Mouse (Mus musculus) cerebellum, adult 8-10 months (tissue): ENCODE measurements around the gene Ctdsp2.
A peak's percentile ranks its signal among the peaks of the same experiment; 100 is the strongest.

Source experiments
- DNase-seq: peaks from one replicate; pipeline ENCODE4 v3.0.0; 2022

Ctdsp2 gene

DNA sequence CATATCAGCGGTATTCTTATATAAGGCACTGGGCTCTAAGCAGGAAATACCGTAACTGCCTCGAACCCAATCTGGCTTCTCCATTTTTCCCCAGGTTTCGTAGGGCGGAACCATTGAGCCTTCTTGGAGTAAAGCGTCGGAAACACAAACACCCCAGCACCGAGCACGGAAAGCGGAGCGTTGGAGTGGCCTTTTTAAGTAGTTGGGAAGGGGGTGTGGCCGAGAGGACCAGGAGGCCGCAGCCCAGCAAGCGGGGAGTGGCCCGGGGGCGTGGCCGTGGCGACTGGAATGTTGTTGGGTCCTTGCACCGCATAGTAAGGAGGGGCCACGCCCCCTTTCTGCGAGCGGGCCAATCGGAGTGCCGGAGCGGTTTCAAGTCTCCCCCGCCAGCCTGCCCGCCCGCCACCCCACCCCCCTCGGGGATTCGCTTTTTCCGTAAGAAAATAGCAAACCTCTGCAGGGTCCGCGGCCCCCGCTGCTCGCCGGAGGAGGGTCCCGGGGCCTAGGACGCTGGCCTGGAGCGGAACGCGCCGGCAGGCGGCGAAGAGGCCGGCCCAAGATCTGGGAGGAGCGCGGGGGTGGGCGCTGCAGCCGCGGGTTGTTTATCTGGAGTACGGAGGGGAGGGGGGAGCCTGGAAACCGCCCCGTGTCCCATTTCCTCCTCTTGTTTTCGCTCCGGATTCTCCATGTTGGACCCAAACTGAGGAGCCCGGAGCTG is at the start of gene Ctdsp2:
Gene Ctdsp2 (plus strand): TSS at position 441 of the 718 bp plus-strand sequence.
- peak; percentile 100 for DNase-seq

DNA sequence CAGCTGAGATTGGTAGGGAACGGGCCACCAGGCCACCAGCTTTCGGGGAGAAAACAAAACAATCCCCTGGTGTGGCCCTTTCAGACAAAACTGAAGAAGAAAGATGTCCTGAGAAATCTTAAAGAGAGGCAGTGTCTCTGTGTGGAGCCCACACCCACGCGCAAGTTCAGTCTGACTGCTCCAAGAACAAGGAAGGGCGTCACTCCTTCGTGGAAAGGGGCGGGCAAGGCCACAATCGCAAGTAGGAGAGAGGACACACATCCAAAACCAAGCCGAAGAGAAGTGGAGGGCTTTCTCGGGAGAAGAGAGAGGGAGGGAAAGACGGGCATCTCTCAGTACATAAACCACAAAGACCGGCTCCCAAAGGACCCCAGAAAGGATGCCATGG is 49.7 kb upstream of the Ctdsp2 start:
- no peak for DNase-seq

DNA sequence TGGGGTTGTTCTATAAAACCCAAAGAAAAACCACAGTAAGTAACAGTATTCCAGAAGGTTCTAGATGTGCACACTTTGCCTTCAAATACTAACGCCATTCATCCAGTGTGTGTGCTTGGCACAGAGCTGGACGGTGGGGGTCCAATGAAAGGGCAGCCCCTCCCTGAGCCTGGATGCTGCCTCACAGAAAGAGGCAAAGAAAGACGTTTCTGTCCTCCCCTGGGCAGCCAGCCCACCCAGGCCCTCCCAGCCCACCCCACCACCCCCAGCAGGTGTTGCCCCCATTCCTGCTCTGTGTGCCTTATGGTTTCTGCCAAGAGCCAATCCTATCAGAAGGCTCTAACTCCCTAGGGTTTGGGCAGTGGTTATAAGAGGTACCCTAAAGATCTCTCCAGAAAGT is 49.0 kb upstream of the Ctdsp2 start:
- no peak for DNase-seq

DNA sequence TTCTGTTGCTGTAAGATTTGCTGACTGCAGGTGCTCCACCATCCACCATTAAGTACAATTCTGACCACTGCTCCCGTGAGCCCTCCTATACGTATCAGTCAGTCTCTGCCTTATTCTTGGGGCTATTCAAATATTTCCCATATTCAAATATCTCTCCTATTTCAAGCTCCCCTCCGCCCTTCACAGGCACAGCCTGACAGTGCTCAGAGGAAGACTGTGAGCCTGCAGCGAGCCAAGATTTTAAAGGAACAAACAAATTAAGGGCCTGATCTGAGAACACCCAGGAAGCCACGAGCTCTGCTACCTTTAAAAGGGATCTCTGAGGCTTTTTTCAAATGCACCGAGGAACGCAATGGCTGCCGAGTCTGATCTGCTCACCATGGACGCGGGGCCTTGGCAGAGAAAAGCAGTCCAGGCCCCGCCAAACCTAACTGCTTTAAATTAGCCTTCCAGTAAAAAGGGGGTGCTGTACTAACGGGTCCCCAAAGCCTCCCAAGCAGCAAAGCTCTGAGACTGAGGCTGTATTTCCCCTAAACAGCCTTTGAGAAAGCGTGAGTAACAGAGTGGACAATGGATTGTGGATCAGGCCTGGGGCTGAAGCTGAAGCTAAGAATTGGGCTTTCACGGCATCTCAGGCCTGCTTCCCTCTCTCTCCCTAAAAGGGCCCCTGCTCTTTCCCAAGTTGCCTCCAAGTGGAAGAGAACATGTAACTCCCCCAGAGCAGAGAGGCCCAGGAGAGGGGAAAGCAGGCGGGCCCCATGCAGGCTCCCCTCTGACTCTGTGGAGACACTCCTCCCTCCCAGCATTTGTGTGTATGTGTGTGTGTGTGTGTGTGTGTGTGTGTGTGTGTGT is 48.0 kb upstream of the Ctdsp2 start:
- no peak for DNase-seq

DNA sequence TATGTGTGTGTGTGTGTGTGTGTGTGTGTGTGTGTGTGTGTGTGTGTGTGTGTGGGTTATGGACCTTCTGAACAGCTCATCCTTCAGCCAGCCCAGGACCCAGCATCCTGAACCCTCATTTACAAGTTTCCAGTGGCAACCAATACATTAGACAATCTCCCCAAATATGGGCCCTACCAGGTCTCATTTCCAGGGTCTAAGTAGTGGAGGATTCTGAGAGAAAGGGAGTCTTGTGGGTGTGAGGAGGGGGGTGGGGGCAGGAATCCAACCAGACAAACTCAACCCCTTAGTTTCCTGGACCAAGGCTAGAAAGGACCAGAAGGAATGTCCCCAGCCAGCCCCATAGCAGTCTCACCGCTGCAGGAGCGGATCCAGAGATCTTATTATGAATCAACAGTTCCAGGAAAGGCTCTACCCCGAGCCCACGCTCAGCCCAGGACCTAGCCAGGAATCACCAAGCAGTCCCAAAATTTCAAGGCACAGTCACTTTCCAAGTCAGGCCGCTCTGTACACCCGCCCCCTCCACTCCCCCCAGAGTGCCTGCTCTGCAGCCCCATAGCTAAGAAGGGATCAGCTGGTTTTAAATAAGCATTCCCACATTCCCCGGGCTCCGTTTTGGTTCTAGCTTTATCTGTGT is 47.3 kb upstream of the Ctdsp2 start:
- no peak for DNase-seq

DNA sequence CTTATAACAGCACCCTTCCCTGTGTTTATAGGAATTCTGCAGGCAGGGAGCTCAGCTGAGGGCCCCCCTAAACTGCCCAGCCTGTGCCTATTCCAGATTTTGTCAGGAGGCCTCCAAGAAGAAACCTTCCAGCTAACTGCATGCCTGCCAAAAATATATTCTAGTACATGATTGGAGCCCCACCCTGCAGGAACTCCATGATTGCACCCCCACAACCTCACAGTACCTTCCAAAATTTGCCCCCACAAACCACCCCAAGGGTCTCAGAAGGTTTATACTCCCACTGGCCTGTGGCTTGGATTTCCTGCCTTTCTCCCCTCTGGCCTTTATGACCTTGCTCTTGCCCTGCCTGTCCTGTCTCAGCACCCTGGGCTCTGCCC is 46.8 kb upstream of the Ctdsp2 start:
- DNase-seq = no peak

DNA sequence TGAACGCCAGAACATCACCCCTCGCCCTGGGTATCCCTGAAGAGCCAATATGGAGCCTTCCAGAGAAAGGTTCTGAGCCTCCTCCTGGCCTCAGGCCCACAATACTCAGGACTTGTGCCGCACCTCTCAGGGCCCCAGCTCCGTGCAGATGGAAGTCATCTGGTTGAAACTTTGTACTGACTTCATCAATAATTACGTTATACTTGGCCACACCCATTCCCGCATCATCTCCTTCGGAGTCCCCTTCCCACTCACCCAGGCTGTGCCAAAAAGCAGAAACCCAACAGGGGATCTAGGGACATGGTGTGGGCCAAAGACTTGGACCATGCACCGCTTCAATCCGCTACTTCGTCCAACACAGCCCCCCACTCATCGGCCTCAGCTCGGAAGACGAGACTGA is 44.0 kb upstream of the Ctdsp2 start:
- no peak for DNase-seq

DNA sequence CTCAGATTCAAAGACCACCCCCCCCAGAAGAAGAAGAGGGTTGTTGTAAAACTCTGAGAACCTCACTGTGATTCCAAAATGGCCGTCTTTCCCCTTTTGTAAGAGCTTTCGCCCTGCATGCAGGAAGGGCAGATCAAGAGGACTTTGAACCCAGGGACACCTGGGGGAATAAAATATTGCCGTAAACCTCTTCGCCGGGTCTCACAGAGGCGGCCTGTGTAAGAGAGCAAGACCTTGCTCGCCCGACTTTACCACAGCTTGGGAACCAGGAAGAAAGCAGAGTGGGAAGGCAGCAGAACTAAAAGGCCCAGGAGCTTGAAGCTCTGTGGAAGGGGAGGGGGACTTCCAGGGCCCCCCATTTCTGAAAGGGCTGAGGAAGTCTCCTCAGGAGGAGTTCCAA is 43.4 kb upstream of the Ctdsp2 start:
- DNase-seq = no peak

DNA sequence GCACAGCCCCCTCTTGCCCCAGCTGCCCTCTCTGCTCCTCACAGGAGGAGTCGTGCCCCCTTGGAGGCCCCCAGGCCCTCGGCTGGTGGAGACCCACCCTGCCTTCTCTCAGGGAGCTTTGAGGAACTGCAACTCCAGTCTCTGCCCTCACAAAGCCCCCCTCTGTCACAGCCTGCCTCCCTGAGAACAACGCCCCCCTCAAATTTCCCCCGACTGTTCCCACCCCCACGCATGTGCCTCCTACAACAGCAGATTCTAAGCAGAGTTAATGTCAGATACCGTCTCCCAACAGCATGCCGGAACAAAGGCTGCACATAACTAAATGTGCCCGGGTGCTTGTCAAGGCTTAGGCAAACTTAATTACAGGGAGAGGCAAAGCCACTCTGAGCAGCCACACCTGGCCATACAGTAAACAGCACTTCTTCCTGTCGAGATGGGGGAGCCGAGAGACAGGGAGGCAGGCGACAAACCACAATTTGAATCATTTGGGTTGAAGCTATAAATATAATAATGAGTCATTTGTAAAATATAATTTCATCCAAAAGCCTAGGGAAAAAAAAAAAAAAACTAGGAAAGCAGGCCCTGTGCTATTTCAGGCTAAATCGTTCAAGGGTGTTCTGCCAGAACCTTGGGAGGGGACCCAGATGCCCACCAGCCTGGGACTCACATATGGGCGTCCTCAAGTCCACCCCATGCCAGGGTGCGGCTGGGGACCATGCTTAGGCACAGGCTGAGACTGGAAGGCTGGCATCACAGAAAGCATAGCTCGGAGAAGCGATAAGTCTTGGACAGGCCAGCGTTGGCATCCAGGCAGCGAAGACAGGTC is 42.7 kb upstream of the Ctdsp2 start:
- DNase-seq = no peak

DNA sequence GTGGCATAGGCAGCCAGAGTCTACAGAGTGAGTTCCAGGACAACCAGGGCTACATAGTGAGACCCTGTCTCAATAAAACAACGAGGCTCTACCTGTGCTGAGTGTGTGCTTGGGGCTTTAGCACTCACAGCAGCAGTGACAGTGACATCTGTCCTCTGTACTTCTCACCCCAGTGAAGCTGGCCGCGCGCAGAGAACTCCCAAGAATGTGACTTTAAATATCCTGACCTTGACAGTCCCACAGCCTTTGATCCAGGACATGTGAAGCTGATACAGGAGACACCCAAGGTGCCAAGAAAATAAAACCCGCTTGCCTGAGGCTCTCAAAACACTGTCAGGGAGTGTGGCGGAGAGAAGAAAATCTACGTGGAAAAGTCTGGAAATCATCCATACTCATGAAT is 37.6 kb upstream of the Ctdsp2 start:
- DNase-seq = no peak

DNA sequence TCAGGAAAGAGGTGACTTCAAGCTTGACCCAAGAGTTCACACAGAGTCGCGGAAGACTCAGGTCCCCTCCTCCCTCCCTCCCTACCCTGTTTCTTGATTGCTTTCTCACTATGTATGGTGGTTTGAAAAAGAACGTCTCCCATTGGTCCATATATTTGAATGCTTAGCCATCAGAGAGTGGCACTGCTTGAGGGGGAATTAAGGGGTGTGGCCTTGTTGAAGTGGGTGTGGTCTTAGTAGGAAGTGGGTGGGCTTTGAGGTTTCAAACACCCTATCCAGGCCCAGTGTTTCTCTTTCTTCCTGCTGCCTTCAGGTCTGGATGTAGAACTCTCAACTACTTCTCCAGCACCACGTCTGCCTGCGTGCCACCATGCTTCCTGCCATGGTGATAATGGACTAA is 33.0 kb upstream of the Ctdsp2 start:
- DNase-seq = no peak

DNA sequence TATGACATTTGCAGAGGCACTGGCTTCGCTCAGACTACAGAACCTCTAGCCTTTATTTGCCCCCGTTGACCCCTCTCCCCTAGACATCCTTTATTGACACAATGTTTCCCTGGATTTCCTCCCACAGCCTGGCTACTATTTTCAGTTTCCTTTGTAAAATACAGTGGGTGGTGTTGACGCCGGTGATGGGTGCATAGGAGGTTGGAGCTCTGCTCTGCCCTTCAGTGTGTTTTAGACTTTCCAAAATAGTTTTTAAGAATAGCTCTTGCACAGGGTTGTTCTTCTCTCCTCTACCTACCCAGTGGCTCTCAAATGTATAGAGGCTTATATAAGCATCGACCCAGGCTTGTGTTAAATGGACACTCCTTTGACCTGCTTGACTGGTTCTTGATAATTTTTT is 28.7 kb upstream of the Ctdsp2 start:
- DNase-seq = no peak

DNA sequence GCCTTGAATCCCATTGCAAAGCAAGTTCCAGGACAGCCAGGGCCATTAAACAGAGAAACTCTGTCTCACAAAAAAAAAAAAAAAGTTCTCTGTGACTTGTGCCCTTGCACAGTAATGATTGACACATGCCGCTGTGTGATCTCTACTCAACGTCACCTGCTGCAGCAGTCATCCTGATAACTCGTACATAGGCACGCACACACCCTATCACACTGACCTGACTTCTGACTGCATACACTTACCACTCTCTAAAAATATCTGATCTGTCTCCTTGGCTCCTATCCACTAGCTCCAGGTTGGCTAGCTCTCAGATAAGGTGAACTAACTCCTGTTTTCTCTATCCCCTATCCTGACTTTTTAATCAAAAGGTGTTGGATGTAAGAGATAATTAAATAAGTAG is 27.9 kb upstream of the Ctdsp2 start:
- DNase-seq = no peak

DNA sequence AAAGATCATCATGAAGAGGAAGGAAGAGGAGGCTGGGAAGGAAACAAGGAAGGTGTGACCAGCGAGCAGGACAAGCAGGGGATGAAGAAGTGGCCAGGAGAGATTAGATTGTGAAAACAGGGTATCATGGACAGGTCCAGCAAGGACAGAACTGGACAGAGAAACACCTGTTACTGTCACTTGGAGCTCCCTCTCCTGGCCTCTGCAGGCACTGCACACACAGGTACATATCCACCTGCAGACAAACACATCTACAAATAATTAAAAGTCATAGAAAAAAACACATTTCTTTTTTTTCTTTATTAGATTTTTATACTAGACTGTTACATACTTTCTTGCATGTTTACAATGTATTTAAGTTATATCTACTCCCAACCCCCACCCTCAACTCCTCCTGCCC is 26.1 kb upstream of the Ctdsp2 start:
- no peak for DNase-seq

DNA sequence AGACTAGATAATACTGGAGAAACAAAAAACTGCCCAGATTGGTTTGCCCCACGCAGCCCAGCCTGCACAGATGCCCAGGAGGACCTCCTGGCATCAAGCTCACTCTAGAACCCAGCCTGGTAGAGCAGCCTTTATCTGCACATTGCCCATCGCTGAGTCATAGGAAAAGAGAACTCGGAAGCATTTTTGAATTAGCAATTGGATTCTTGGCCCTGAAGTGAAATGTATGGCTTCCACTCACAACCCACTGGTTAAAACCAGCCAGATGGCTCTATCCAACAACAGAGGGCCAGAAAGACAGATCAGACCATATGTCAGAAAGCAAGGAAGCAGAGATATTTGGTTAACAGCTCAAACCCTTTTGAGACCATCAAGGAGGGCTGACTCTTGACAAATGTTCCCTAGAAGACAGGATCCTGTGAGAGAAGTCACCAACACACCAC is 25.5 kb upstream of the Ctdsp2 start:
- peak; percentile 81 for DNase-seq

DNA sequence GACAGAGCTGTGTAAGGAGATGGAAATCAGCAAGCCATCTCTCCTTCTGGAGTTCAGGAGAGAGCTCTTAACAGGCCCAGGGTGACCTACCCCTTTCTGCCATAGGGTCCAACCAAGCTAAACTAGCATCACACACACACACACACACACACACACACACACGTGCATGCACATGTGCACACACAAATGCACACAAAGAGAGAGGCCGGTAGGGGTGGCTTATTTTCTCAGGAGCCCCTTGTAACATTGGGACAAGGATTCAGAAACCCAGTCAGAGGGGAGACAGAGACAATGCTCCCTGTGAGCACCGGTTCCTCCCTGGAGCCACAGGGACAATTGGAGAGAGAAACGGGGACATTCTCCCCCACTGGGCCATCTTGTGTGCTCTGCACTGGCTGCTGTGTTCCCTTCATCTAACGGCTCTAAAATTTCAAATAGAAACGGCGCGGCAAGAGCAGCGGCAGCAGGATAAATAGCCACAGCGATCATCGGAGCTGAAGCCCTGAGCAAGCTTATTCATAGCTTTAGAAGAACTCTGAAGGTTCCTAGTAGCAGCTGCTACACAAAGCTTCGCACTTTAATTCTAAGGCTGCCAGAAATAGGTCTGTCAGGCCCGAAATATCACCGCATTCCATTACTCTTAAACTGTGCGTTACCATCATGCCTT is 21.7 kb upstream of the Ctdsp2 start:
- peak; percentile 46 for DNase-seq

DNA sequence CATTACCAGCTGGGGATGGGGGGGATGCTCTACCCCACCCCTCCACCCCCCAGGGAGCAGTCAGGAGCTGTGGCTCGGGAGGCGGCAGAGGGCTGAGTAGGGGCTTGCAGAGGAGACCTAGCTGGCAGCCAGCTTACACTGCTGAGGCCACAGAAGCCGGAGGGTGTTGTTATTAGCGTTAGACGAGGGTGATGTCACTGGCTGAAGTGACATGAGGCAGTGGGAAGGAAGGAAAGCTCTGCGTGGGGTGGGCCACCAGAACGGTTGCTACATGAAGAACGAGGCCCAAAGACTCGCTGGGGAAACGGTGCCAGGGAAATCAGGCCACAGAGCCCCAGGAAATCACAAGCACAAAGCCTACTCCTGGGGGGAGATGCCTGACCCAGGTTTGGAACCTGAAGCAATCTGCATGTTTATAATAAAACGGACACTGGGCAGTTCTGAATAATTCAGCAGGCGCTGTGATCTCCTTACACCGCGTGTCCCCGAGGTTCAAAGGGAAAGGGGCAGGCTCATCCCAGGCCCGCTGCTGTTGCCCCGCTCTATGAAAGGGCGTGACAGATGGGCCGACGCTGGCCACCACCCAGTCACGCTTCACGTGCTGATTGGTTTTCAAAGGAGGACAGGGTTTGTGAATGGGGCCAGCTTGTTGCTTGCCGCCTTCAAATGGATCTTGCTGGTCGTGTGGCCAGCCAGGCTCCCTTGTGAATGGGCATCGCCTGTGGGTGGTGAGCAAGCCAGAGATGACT is 21.0 kb upstream of the Ctdsp2 start:
- DNase-seq = peak; percentile 86

DNA sequence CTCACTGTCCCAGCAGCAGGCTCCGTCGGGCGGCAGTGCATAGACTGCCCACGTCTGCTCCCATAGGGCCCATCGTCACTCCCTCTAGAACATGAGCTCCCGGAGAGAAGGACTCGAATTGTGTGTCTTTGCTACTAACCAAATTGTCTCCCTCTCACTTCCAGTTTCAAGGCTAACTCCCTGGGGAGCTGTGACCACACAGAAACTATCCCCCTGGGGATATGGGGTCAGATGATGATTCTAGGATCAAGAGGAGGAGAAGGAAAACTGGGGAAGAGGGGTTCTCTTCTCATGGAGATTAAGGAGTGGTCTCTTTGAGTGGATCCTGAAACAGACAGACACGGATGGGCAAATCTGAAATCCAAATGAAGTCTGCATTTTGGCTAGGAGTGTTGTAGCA is 18.0 kb upstream of the Ctdsp2 start:
- no peak for DNase-seq

DNA sequence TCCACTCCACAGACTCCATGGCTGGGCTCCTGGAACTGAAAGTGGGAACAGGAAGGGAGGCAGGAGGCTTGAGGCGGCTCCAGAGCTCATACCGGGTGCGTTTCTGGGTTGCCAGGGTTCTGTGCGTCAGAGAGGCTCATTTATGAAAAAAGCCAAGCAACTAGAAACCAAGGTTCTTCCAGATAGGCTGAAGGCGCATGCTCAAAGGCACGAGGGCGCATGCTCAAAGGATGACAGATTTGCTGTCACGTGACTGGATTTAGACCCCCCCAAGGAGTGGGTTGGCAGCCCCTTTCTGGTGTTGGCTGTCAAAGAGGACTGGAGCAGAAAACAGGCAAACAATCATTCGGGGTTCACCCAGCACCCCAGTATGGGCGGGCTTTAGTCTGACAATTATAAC is 16.8 kb upstream of the Ctdsp2 start:
- peak; percentile 87 for DNase-seq

DNA sequence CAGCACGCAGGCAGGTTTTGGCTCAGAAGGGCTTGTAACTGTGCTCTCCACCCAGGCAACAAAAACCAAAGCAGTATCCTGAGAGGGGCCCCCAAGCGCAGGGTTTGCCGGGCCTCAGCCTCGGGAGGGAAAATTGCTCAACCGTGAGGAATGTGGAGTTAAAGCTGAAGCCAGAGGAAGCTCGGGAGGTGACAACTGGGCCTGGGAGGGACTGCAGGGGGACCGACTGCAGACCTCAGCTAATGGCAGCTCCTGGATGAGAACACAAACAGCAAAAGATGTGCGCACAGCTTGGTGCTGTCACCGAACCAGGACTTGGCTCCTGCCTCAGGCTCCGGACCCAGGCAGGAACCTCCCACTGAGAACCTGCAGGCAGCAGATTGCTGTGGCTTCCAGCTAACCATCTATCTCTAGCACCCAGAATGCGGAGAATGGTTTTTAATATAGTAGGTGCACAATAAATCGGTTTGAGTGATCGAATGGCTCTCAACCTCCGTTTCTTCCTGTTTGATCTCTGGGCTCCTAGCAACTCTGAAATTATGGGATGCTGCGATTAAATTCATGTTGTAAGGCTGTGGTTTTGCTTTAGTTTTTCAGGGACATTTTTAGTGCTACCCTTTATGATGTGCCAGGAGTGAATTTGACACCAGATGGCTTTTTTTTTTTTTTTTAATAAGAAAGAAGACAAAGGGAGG is 16.1 kb upstream of the Ctdsp2 start:
- peak; percentile 80 for DNase-seq

DNA sequence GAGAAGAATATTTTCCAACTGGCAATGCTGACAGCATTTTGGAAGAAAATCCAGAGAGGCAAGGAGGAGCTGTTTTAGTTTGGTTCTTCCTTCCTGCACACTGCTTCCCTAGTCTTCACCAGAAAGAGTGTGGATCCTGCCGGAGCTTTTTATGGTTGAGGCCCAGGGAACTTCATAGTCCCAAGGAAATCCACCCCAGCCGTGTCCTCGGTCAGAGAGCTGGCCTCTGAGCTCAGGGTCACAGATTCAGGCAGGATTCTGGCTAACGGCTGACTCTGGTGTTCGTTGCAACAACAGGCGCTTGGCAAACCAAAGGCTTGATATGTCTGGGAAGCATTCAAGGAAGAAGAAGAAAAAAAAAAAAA is 15.6 kb upstream of the Ctdsp2 start:
- no peak for DNase-seq
